Comparison of ENCODE assay signal across 25 mouse cellular contexts in genomic region chr1:143071781-143072382, GRCm38 (mm10).
"Had no signal": no experiment of that assay in that cellular context is flagged by ENCODE, and none has a peak within 500 bp of the region (broad histone marks: within the 10 kb centered on the region; RNA-seq: fewer than 3 reads in every experiment).

No protein-coding gene starts in this region.

- H3K27ac ChIP-seq: heart, adult 2 months; heart, embryonic 13.5 days; heart, embryonic 15.5 days; hindbrain, embryonic 13.5 days; hindbrain, embryonic 15.5 days; hindbrain, postnatal 0 days; kidney, embryonic 15.5 days; kidney, postnatal 0 days; left cerebral cortex, adult 2 months; limb, embryonic 10.5 days; limb, embryonic 12.5 days had no signal

- H3K36me3 ChIP-seq: heart, embryonic 13.5 days; heart, embryonic 15.5 days; hindbrain, embryonic 13.5 days; hindbrain, embryonic 15.5 days; kidney, embryonic 15.5 days; limb, embryonic 10.5 days; limb, embryonic 12.5 days had no signal

- H3K4me1 ChIP-seq: heart, embryonic 13.5 days; heart, embryonic 15.5 days; hindbrain, embryonic 13.5 days; hindbrain, embryonic 15.5 days; kidney, embryonic 15.5 days; limb, embryonic 10.5 days; limb, embryonic 12.5 days had no signal

- DNase-seq: gastrocnemius, postnatal 14 days; gastrocnemius, postnatal 36 days; heart, adult 11 months; heart, adult 2 months; heart, postnatal 14 days; heart, postnatal 36 days; kidney, adult 11 months; kidney, adult 2 months; kidney, adult 9 months; kidney, postnatal 14 days; kidney, postnatal 36 days; layer of hippocampus, adult 9-11 months; liver had no signal

- H3K4me2 ChIP-seq: heart, embryonic 11.5 days; heart, embryonic 13.5 days; heart, embryonic 15.5 days; hindbrain, embryonic 13.5 days; hindbrain, embryonic 15.5 days; kidney, embryonic 15.5 days; limb, embryonic 12.5 days had no signal

- H3K9ac ChIP-seq: heart, embryonic 13.5 days; heart, embryonic 15.5 days; hindbrain, embryonic 13.5 days; hindbrain, embryonic 15.5 days; kidney, embryonic 15.5 days; limb, embryonic 12.5 days had no signal

- H3K27me3 ChIP-seq: heart, embryonic 13.5 days; heart, embryonic 15.5 days; hindbrain, embryonic 13.5 days; hindbrain, embryonic 15.5 days; kidney, embryonic 15.5 days; limb, embryonic 12.5 days had no signal

- H3K9me3 ChIP-seq: heart, embryonic 13.5 days; heart, embryonic 15.5 days; hindbrain, embryonic 13.5 days; hindbrain, embryonic 15.5 days; kidney, embryonic 15.5 days; limb, embryonic 10.5 days; limb, embryonic 12.5 days had no signal

- H3K4me3 ChIP-seq: heart, adult 2 months; heart, embryonic 13.5 days; heart, embryonic 15.5 days; hindbrain, embryonic 13.5 days; hindbrain, embryonic 15.5 days; kidney, embryonic 15.5 days; left cerebral cortex, adult 2 months; limb, embryonic 10.5 days; limb, embryonic 12.5 days had no signal

- ATAC-seq: hindbrain, postnatal 0 days; intestine, embryonic 16.5 days had no signal
